Mouse (Mus musculus) liver, postnatal 0 days (tissue): Measurements from ENCODE around the gene Apobec3. TPM values are rescaled to one million over a fixed set of nuclear protein-coding genes. Genes with fewer than 3 reads are reported as not detected.
A peak's percentile ranks its signal among the peaks of the same experiment; 100 is the strongest.

Experiments
- ATAC-seq: fragments of 200-750 bp; cut with Nextera tagmentation; 2 replicates; pipeline ENCODE4 v1.8.0; 2017; ENCODE audit warnings: mild to moderate bottlenecking, moderate library complexity
- DNase-seq: peaks from one replicate; pipeline ENCODE4 v3.0.0-alpha.2; 2016
- H3K27ac ChIP-seq: fragments of 300-500 bp; sonication (generic); 2 replicates; pipeline ENCODE4 v1.5.1; 2014; ENCODE audit warnings: antibody characterized with exemption, moderate library complexity, mild to moderate bottlenecking, low read depth
- H3K27me3 ChIP-seq: fragments of 300-500 bp; sonication (generic); 2 replicates; pipeline ENCODE4 v1.6.1; 2014; ENCODE audit warnings: low read length, control low read depth, mixed read lengths; ENCODE audit not compliant: insufficient read depth
- H3K36me3 ChIP-seq: fragments of 300-500 bp; sonication (generic); replicated peaks from 2 replicates; pipeline ENCODE4 v1.6.1; 2014; ENCODE audit warnings: mild to moderate bottlenecking, control low read depth, low read length, moderate library complexity, mixed read lengths; ENCODE audit not compliant: insufficient read depth
- H3K4me1 ChIP-seq: fragments of 300-500 bp; sonication (generic); 2 replicates; pipeline ENCODE4 v1.6.1; 2014; ENCODE audit warnings: antibody characterized with exemption, mild to moderate bottlenecking, control low read depth; ENCODE audit not compliant: insufficient read depth
- H3K4me2 ChIP-seq: fragments of 300-500 bp; sonication (generic); 2 replicates; pipeline ENCODE4 v1.6.1; 2014; ENCODE audit warnings: low read depth, mild to moderate bottlenecking, low read length, moderate library complexity, mixed read lengths
- H3K4me3 ChIP-seq: fragments of 300-500 bp; sonication (generic); 2 replicates; pipeline ENCODE4 v1.5.1; 2014; ENCODE audit warnings: low read depth, low read length
- H3K9ac ChIP-seq: fragments of 300-500 bp; sonication (generic); replicated peaks from 2 replicates; pipeline ENCODE4 v1.6.1; 2014; ENCODE audit warnings: mild to moderate bottlenecking, moderate library complexity
- H3K9me3 ChIP-seq: fragments of 300-500 bp; sonication (generic); 2 replicates; pipeline ENCODE4 v1.6.1; 2016; ENCODE audit warnings: mild to moderate bottlenecking, control low read depth, low read length, mixed read lengths
- CTCF ChIP-seq: sonication (generic); IDR thresholded peaks from 2 replicates; pipeline ENCODE4 v1.5.1; 2016; ENCODE audit warnings: antibody characterized with exemption, low read depth
- EP300 ChIP-seq: IDR thresholded peaks from 2 replicates; pipeline ENCODE4 v1.6.1; 2016; ENCODE audit warnings: antibody characterized with exemption, low read depth, mild to moderate bottlenecking
- WGBS: fragments of 180-500 bp; shearing (Covaris S2); extraction: QIAGEN DNeasy Blood & Tissue Kit; methylation state at CpG from one replicate; pipeline ENCODE4 v1.1.7; 2014; ENCODE audit not compliant: insufficient replicate concordance; 5-methylcytosine and 5-hydroxymethylcytosine counted together
- polyA plus RNA-seq: library from polyadenylated mRNA; unstranded; fragments of >200 nt; fragmentation: Nextera tagmentation; extraction: Ambion mirVana; gene quantifications from 2 replicates; pipeline ENCODE4 v1.2.1, GENCODE M21; 2015

Gene Apobec3
- polyA plus RNA-seq, 1 experiment from 2014 or later, result 38.1 TPM

- TF ChIP-seq EP300, result no peak
- Histone ChIP-seq H3K4me3 (no peak overlapping the region), H3K36me3 (no peaks in the 10 kb centered on the region; the same call in 1 of the 2 replicates), H3K9ac (no peak overlapping the region), H3K27ac (no peak overlapping the region), H3K9me3 (no peaks in the 10 kb centered on the region), H3K4me1 (no peaks in the 10 kb centered on the region), H3K27me3 (no peaks in the 10 kb centered on the region), H3K4me2 (no peak overlapping the region)
- ATAC-seq (no peak), DNase-seq (no peak)
- 90% methylated on average over 16 of the region's 16 CpGs for WGBS
Measured at GRCm38 (mm10) chr15:79918485-79918884, 27.0 kb downstream of the Apobec3 start.

- Histone ChIP-seq H3K36me3 (no peaks in the 10 kb centered on the region; the same call in 1 of the 2 replicates), H3K4me3 (no peak overlapping the region), H3K4me2 (no peak overlapping the region), H3K9ac (no peak overlapping the region), H3K27me3 (no peaks in the 10 kb centered on the region), H3K9me3 (no peaks in the 10 kb centered on the region), H3K27ac (no peak overlapping the region), H3K4me1 (no peaks in the 10 kb centered on the region)
- TF ChIP-seq EP300, result no peak
- 0 out of 2 replicates have a peak, but pooled peaks have one; percentile 31 for TF ChIP-seq CTCF
- DNase-seq (no peak), ATAC-seq (no peak)
- WGBS, result 28% methylated on average over 2 of the region's 2 CpGs
Measured at GRCm38 (mm10) chr15:79919787-79920186, 28.3 kb downstream of the Apobec3 start.

- ATAC-seq, result no peak
- no peak for TF ChIP-seq EP300
- 0 out of 2 replicates have a peak, but pooled peaks have one; percentile 5 for TF ChIP-seq CTCF
- Histone ChIP-seq H3K9me3 (no peaks in the 10 kb centered on the region), H3K4me1 (peaks cover 24% of the 10 kb centered on the region), H3K36me3 (no peaks in the 10 kb centered on the region), H3K4me3 (peak overlapping the region; percentile 60), H3K9ac (peak overlapping the region; percentile 86), H3K27me3 (0 out of 2 replicates have a peak, but pooled peaks cover 2% of the 10 kb centered on the region), H3K4me2 (peak overlapping the region; percentile 74), H3K27ac (peak overlapping the region; percentile 85)
- 69% methylated on average over 11 of the region's 11 CpGs for WGBS
- DNase-seq, result no peak
Measured at GRCm38 (mm10) chr15:79926856-79927416, 35.5 kb downstream of the Apobec3 start.

- TF ChIP-seq EP300, result peak; percentile 82
- no peak for TF ChIP-seq CTCF
- 1% methylated on average over 27 of the region's 29 CpGs for WGBS
- H3K27ac ChIP-seq, result peak overlapping the region; percentile 85
Measured at GRCm38 (mm10) chr15:79927637-79928122, 36.2 kb downstream of the Apobec3 start.

GRCm38 (mm10) chr15:79928316-79928715 is 36.9 kb downstream of the Apobec3 start:
- peaks cover 13% of the 10 kb centered on the region for H3K27me3 ChIP-seq
- peak overlapping the region; percentile 74 for H3K4me2 ChIP-seq
- ATAC-seq, result no peak
- no peak for DNase-seq
- TF ChIP-seq EP300, result no peak
- TF ChIP-seq CTCF, result no peak
- no peaks in the 10 kb centered on the region for H3K36me3 ChIP-seq
- no peaks in the 10 kb centered on the region for H3K9me3 ChIP-seq
- peaks cover 36% of the 10 kb centered on the region for H3K4me1 ChIP-seq
- H3K4me3 ChIP-seq, result peak overlapping the region; percentile 60
- peak overlapping the region; percentile 86 for H3K9ac ChIP-seq
- WGBS, result 86% methylated on average over 3 of the region's 3 CpGs
- H3K27ac ChIP-seq, result peak overlapping the region; percentile 85

More at GRCm38 (mm10) chr15:79927637-79928122, 36.2 kb downstream of the Apobec3 start:
- peaks cover 30% of the 10 kb centered on the region for H3K4me1 ChIP-seq
- peak overlapping the region; percentile 60 for H3K4me3 ChIP-seq
- H3K27me3 ChIP-seq, result peaks cover 7% of the 10 kb centered on the region
- peak overlapping the region; percentile 74 for H3K4me2 ChIP-seq
- DNase-seq, result peak; percentile 98
- H3K9ac ChIP-seq, result peak overlapping the region; percentile 86
- peak; percentile 93 for ATAC-seq
- H3K9me3 ChIP-seq, result no peaks in the 10 kb centered on the region
- no peaks in the 10 kb centered on the region for H3K36me3 ChIP-seq

- peak overlapping the region; percentile 74 for H3K4me2 ChIP-seq
- H3K27ac ChIP-seq, result peak overlapping the region; percentile 85
Measured at GRCm38 (mm10) chr15:79928736-79929135, 37.3 kb downstream of the Apobec3 start.

More at GRCm38 (mm10) chr15:79928736-79929135, 37.3 kb downstream of the Apobec3 start:
- no peak for TF ChIP-seq EP300
- TF ChIP-seq CTCF, result no peak
- WGBS, result 71% methylated on average over 2 of the region's 2 CpGs
- Histone ChIP-seq H3K4me3 (0 out of 2 replicates have a peak overlapping the region, but pooled peaks have one; percentile 60), H3K36me3 (no peaks in the 10 kb centered on the region), H3K9ac (peak overlapping the region; percentile 86), H3K9me3 (no peaks in the 10 kb centered on the region), H3K27me3 (peaks cover 17% of the 10 kb centered on the region), H3K4me1 (peaks cover 40% of the 10 kb centered on the region)
- DNase-seq, result no peak
- ATAC-seq, result no peak
